In genomic region chr17:32393944-32394343, GRCm38 (mm10) we compare ENCODE assay signal across 11 mouse cellular contexts. TPM values are rescaled to one million over a fixed set of nuclear protein-coding genes. Genes with fewer than 3 reads are reported as not detected.
"Had no signal": no experiment of that assay in that cellular context is flagged by ENCODE, and none has a peak within 500 bp of the region (broad histone marks: within the 10 kb centered on the region; RNA-seq: fewer than 3 reads in every experiment).

No protein-coding gene starts in this region.

- DNase-seq: liver, postnatal 0 days; lung, adult 2 months; lung, postnatal 14 days; lung, postnatal 36 days; right cerebral cortex, postnatal 14 days; thymus, adult 2 months; thymus, postnatal 25 days; thymus, postnatal 4 days had no signal

RNA-seq across cellular contexts. Expression of gene Pglyrp2, which starts 30.0 kb away (rescaled TPM):
- total RNA-seq: midbrain, postnatal 0 days had no signal

RNA-seq across cellular contexts. Expression of gene Cyp4f39, which starts 58.6 kb away (rescaled TPM):
- total RNA-seq: monocyte, adult 5-6 weeks; neutrophil, adult 5-6 weeks had no signal
